Mouse (Mus musculus) heart, postnatal 0 days (tissue): ENCODE data around the gene Pde4d.

Experiments used
- CTCF ChIP-seq: IDR thresholded peaks from 2 replicates; pipeline ENCODE4 v1.5.1; 2016; ENCODE audit warnings: antibody characterized with exemption, control low read depth, low read depth
- EP300 ChIP-seq: IDR thresholded peaks from 2 replicates; pipeline ENCODE4 v1.6.1; 2016; ENCODE audit warnings: antibody characterized with exemption, low read depth

DNA sequence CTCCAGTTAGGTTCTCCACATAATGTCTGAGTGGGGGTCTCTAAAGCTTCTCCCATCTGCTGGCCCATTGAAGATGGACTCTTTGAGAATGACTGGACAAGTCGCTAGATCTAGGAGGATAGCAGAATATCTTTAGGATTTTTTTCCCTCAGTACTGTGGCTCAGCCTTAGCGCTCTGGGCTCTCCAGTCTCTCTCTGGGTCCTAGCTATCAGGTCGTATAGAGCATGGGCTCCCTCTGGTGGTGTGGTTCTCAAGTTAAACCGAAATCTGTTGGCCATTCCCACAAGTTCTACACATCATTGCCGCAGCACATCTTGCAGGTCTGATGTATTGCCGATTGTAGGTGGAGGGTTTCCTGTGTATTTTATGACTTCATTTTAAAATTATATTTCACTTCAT, 1098.0 kb downstream of the Pde4d start:
- TF ChIP-seq CTCF (peak; percentile 83), EP300 (no peak)
